Mouse (Mus musculus) testis, adult 2 months (tissue): Measurements from ENCODE around the gene Fev.

Experiments
- CTCF ChIP-seq: fragments of 200-500 bp; IDR thresholded peaks from 2 replicates; pipeline ENCODE4 v1.5.1; 2012; ENCODE audit warnings: low read depth, mild to moderate bottlenecking, inconsistent platforms, low read length, moderate library complexity; ENCODE audit not compliant: control insufficient read depth, insufficient read depth, insufficient replicate concordance
- POLR2A ChIP-seq: fragments of 200-500 bp; IDR thresholded peaks from 2 replicates; pipeline ENCODE4 v1.6.1; 2012; ENCODE audit warnings: low read depth, mild to moderate bottlenecking, inconsistent platforms, low read length, moderate library complexity; ENCODE audit not compliant: control insufficient read depth

GRCm38 (mm10) chr1:74855651-74856438, 29.4 kb downstream of the Fev start:
- TF ChIP-seq POLR2A (no peak), CTCF (no peak)
